Mouse (Mus musculus) liver, embryonic 15.5 days (tissue): ENCODE results near the gene Arsj. TPM values are rescaled to one million over a fixed set of nuclear protein-coding genes. Genes with fewer than 3 reads are reported as not detected.

Experiments
- ATAC-seq: fragments of 200-750 bp; cut with Nextera tagmentation; 2 replicates; pipeline ENCODE4 v1.8.0; 2017; ENCODE audit warnings: moderate number of reproducible peaks, mild to moderate bottlenecking, moderate library complexity; ENCODE audit not compliant: insufficient read depth
- H3K27ac ChIP-seq: fragments of 300-500 bp; sonication (generic); replicated peaks from 2 replicates; pipeline ENCODE4 v1.5.1; 2015; ENCODE audit warnings: mild to moderate bottlenecking, inconsistent platforms
- H3K27me3 ChIP-seq: fragments of 300-500 bp; sonication (generic); 2 replicates; pipeline ENCODE4 v1.6.1; 2015; ENCODE audit warnings: mild to moderate bottlenecking, inconsistent platforms
- H3K36me3 ChIP-seq: fragments of 300-500 bp; sonication (generic); replicated peaks from 2 replicates; pipeline ENCODE4 v1.6.1; 2015; ENCODE audit warnings: moderate library complexity, mild to moderate bottlenecking, inconsistent platforms
- H3K4me1 ChIP-seq: fragments of 300-500 bp; sonication (generic); replicated peaks from 2 replicates; pipeline ENCODE4 v1.6.1; 2015; ENCODE audit warnings: inconsistent platforms
- H3K4me2 ChIP-seq: fragments of 300-500 bp; sonication (generic); 2 replicates; pipeline ENCODE4 v1.6.1; 2015; ENCODE audit warnings: moderate library complexity, mild to moderate bottlenecking, inconsistent platforms
- H3K4me3 ChIP-seq: fragments of 300-500 bp; sonication (generic); replicated peaks from 2 replicates; pipeline ENCODE4 v1.5.1; 2015; ENCODE audit warnings: mild to moderate bottlenecking, inconsistent platforms
- H3K9ac ChIP-seq: fragments of 300-500 bp; sonication (generic); 2 replicates; pipeline ENCODE4 v1.6.1; 2015; ENCODE audit warnings: moderate library complexity, mild to moderate bottlenecking, inconsistent platforms
- H3K9me3 ChIP-seq: fragments of 300-500 bp; sonication (generic); replicated peaks from 2 replicates; pipeline ENCODE4 v1.6.1; 2016; ENCODE audit warnings: inconsistent platforms
- WGBS: fragments of 180-500 bp; shearing (Covaris S2); methylation state at CpG from one replicate; pipeline ENCODE4 v1.1.7; 2015; ENCODE audit warnings: mixed read lengths; ENCODE audit not compliant: insufficient replicate concordance; 5-methylcytosine and 5-hydroxymethylcytosine counted together
- polyA plus RNA-seq: library from polyadenylated mRNA; unstranded; fragments of >200 nt; fragmentation: Nextera tagmentation; extraction: Ambion mirVana; gene quantifications from 2 replicates; pipeline ENCODE4 v1.2.1, GENCODE M21; 2015

Arsj gene
- polyA plus RNA-seq, 1 experiment from 2014 or later, result 0.05 TPM

DNA sequence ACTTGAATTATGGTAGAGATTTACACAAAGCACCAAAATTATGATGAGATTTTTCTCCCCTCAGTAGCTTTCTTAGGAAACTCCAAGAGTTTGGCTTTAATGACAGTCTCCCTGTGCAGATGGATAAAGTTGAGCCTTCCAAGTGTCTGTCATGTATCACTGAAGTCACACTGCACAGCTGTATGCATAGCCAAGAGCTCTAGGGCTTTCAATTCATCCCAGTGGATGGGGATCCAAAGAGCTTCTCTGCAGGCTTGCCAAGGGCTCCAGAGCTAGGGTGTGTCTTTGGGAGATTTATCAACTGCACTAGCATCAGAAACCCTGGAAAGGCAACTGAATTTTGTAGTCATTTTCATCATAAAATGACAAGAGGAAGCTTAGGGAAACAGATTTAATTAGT, 7.1 kb downstream of the Arsj start:
- Histone ChIP-seq H3K9ac (no peak overlapping the region), H3K27ac (no peak overlapping the region), H3K9me3 (no peaks in the 10 kb centered on the region), H3K4me3 (no peak overlapping the region), H3K4me2 (no peak overlapping the region), H3K36me3 (no peaks in the 10 kb centered on the region), H3K27me3 (no peaks in the 10 kb centered on the region), H3K4me1 (no peaks in the 10 kb centered on the region)
- ATAC-seq, result no peak

DNA sequence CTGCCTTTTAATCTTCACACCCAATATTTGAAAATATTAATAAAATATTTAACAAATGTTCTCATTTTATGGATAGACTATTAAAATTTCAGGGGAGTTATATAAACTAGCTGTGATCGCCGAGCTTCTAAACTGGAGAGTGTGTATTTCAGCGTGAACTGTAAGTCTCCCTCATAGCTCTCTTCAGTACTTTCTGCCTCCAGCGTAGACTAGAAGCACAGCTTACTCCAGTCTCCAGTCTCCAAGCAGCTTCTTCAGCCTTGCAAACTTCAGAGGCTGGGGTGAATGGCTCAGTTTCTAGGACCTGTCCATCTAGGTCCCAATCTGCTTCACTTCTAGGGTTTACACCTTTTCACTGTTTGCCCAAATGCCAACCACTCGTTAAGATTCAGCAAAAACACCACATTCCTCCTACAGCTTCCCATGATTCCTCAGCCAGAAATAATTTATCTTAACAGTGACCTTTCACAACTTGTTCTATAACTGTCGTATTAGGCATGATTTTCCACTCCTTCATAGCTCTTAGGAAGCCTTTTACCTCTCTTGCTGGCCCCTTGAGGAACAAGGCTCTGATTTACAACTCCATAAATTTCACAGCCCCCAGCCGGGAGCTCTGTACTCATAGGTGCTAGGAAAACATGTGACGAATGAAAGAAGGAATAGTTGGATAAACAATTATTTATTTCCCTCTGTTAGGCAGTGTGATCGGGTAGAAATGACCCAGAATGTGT, 9.5 kb downstream of the Arsj start:
- ATAC-seq, result no peak
- no peak overlapping the region for H3K4me3 ChIP-seq
- no peaks in the 10 kb centered on the region for H3K27me3 ChIP-seq
- no peak overlapping the region for H3K27ac ChIP-seq
- H3K9ac ChIP-seq, result no peak overlapping the region
- H3K4me1 ChIP-seq, result no peaks in the 10 kb centered on the region
- WGBS, result 53% methylated on average over 9 of the region's 9 CpGs
- H3K36me3 ChIP-seq, result no peaks in the 10 kb centered on the region
- no peak overlapping the region for H3K4me2 ChIP-seq
- no peaks in the 10 kb centered on the region for H3K9me3 ChIP-seq

DNA sequence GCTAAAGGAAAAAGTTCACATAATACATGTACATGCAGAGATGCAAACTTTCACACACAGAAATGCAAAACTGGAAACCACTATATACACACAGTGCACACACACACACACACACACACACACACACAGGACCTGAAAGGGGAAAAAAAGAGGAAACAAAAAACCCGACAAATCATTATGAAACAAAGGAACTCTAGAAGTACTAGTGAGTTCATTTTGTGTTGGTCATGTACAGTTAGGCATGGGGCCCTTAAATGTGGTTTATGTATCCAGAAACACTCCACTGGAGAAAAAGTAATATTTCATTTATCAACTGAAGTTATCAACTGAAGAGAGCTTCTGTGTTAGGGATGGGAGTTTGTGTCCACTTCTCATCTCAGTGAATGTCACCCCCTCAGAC, 10.2 kb downstream of the Arsj start:
- Histone ChIP-seq H3K9ac (no peak overlapping the region), H3K4me1 (no peaks in the 10 kb centered on the region), H3K27ac (no peak overlapping the region), H3K4me2 (no peak overlapping the region), H3K27me3 (no peaks in the 10 kb centered on the region), H3K9me3 (no peaks in the 10 kb centered on the region), H3K4me3 (no peak overlapping the region), H3K36me3 (no peaks in the 10 kb centered on the region)
- no peak for ATAC-seq
- 20% methylated on average over 1 of the region's 1 CpGs for WGBS

DNA sequence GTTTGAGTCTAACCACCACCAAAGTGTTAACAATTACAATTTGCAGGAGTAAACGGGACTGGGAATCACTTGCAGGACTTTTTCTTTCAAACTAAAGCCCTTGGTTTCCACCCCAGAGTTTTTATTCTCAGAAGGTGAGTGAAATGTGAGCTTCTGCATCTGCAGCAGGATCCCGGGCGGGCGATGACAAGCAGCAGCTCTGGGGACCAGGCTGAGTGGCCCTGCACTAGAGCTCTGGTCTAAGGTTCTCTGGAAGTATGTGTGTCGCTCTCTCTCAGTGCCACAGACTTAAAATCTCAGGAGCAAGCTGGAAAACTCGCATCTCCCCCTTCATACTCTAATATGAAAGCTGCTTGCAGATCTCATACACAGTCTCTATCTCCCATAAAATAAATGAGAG, 15.8 kb downstream of the Arsj start:
- WGBS, result 60% methylated on average over 6 of the region's 6 CpGs
- Histone ChIP-seq H3K4me3 (no peak overlapping the region), H3K27me3 (no peaks in the 10 kb centered on the region), H3K36me3 (no peaks in the 10 kb centered on the region), H3K9ac (no peak overlapping the region), H3K27ac (no peak overlapping the region), H3K9me3 (no peaks in the 10 kb centered on the region), H3K4me2 (no peak overlapping the region), H3K4me1 (no peaks in the 10 kb centered on the region)
- no peak for ATAC-seq

DNA sequence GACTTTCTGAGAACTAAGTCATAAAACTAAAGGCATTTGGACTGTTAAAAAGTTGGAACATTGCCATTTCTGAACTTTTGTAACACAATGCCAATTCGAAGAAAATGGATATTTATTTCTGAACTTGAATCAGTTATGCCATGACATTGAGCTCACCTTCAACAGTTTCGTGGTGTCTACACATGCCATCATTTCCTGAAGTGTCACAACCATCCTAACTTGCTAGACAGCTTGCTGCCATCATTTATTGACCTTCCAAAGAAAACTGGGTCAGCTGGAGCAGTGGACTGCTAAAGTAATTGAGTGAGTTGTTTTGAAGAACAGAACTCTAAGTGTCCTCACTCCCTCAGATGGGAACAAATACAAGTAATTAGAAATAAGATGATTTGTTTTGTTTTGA, 16.2 kb downstream of the Arsj start:
- 41% methylated on average over 2 of the region's 2 CpGs for WGBS
- Histone ChIP-seq H3K4me2 (no peak overlapping the region), H3K9me3 (no peaks in the 10 kb centered on the region), H3K9ac (no peak overlapping the region), H3K36me3 (no peaks in the 10 kb centered on the region), H3K27ac (no peak overlapping the region), H3K27me3 (no peaks in the 10 kb centered on the region), H3K4me3 (no peak overlapping the region), H3K4me1 (no peaks in the 10 kb centered on the region)
- no peak for ATAC-seq

DNA sequence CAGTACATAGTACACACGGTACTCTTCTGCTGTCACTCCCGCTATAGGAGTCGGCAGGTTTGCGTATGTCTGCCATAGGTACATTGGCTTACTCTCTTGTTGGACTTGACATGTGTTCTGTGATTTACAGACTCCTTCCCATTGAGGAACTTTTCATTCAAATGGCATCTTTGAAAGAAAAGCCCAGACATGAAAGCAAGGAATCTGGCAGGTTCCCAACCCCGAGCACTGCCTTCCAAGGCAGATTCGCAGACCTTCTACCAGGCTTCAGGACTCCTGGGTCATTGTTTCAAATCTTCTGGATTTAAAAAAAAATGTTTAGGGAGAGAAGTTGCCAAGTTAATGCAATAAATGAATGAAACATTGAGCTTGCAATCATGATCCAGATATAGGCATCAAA, 19.8 kb downstream of the Arsj start:
- no peaks in the 10 kb centered on the region for H3K36me3 ChIP-seq
- 80% methylated on average over 6 of the region's 6 CpGs for WGBS

DNA sequence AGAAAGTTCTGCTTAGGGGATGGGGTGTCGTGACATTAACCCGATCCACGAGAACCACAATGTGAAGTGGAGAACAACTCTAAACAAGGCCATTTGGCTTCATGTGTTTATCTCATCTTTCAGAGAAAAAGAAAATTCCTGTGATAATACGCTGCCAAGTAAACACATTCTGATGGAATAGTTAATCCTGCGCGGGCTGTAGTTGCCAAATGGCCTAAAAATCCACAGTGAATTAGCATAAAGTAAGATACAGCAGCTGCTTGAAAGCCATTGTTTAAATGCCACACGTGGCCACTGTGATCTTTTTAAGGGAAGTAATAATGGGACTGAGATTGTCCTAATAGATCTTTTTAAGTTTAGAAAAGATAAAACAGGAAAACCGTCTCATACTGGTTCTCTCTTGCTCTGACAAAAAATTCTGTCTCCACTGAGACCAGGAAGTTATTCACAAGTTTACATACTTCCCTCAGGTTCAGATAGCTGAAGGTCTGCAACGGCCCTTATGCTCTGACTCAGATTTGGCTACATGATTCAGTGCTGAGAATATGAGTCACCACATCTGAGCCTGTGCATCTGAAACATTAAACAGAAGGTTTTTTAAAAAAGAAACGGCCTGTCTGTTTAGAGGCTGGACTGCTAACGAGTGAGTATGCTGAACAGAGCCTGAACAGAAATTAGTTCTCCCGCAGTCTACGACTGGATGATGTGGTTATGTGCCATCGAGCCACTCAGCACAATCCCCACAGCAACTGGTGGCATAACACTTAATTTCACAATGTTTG, 21.4 kb downstream of the Arsj start:
- no peak for ATAC-seq
- no peak overlapping the region for H3K27ac ChIP-seq
- no peaks in the 10 kb centered on the region for H3K36me3 ChIP-seq
- no peak overlapping the region for H3K9ac ChIP-seq
- 57% methylated on average over 14 of the region's 14 CpGs for WGBS
- H3K27me3 ChIP-seq, result no peaks in the 10 kb centered on the region
- no peaks in the 10 kb centered on the region for H3K4me1 ChIP-seq
- H3K4me3 ChIP-seq, result no peak overlapping the region
- no peaks in the 10 kb centered on the region for H3K9me3 ChIP-seq
- H3K4me2 ChIP-seq, result no peak overlapping the region

More for the DNA sequence above, 19.8 kb downstream of the Arsj start:
- Histone ChIP-seq H3K4me2 (no peak overlapping the region), H3K27me3 (no peaks in the 10 kb centered on the region), H3K4me3 (no peak overlapping the region), H3K9me3 (no peaks in the 10 kb centered on the region), H3K4me1 (no peaks in the 10 kb centered on the region), H3K9ac (no peak overlapping the region), H3K27ac (no peak overlapping the region)
- no peak for ATAC-seq

DNA sequence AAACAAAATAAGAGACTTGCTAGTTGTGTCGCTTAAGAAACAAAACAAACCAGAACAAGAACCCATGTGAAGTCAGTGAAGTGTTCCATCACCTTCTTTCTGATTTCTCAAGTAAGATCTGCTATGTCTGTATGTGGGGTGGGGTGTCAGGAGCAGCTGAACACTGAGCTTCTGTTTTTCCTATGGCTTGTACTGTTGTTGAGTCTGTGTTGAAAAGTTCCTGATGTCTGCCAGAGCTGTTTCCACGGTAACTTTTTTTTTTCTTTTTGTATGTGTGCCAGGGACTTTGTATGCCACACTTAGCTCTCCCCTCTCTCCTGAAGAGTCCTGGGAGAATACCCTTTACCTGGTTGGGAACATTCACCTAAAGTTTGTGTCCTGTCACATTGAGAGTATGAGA, 34.0 kb downstream of the Arsj start:
- Histone ChIP-seq H3K27me3 (no peaks in the 10 kb centered on the region), H3K9ac (no peak overlapping the region), H3K27ac (no peak overlapping the region), H3K4me1 (no peaks in the 10 kb centered on the region), H3K36me3 (no peaks in the 10 kb centered on the region), H3K4me3 (no peak overlapping the region), H3K9me3 (no peaks in the 10 kb centered on the region), H3K4me2 (no peak overlapping the region)
- no peak for ATAC-seq
- 69% methylated on average over 2 of the region's 2 CpGs for WGBS

DNA sequence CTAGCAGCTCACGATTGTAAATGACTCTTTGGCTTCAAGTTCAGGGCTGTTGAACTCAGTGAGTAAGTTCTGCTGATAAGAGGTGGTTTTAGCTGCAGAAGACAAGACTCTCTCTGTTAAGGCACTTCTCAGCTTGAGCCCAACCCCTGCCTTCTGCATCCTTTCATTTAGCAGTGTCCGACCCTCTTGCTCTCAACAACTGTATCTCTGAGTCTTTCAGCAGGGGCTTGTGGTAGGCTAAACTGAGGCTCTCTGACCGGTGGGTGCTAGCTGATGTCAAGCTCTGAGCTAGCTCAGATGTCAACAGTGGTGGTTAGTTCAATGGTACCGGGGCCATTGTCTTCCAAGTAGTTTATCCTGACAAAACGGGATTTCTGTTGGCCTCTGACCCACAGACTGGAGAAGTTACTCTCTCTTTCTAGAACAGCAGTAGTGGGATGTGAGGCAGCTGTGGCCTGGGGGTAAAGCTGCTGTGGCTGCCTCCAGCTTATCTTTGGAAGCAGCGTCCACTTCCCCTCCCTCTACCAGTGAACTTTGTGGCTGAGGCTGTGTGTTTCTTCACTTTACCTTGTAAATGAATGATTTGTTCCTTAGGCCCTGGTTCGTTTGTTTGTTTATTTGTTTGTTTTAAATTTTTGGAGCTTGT, 34.6 kb downstream of the Arsj start:
- no peak overlapping the region for H3K4me3 ChIP-seq
- no peak overlapping the region for H3K27ac ChIP-seq
- no peak overlapping the region for H3K9ac ChIP-seq
- H3K9me3 ChIP-seq, result no peaks in the 10 kb centered on the region
- WGBS, result 19% methylated on average over 7 of the region's 7 CpGs
- H3K4me1 ChIP-seq, result no peaks in the 10 kb centered on the region
- H3K36me3 ChIP-seq, result no peaks in the 10 kb centered on the region
- H3K27me3 ChIP-seq, result no peaks in the 10 kb centered on the region
- no peak overlapping the region for H3K4me2 ChIP-seq
- ATAC-seq, result no peak

DNA sequence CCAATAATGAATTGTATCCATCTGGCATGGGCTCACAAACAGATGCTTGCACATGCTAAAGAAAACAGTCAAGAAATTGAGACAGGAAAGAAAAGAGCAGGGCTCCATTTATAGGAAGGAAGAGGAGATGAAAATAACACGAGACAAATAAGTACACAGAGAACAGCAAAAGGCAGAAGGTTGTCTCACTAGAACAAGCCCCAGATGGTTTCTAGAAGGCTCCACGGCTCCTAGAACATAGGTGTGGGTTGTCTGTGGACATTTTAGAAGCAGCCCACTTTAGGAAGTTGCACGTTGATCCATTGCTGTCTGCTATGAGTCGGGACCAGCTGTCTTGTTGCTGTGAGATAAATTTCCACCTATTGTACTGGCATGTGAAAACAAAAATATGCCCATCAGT, 37.2 kb downstream of the Arsj start:
- Histone ChIP-seq H3K4me2 (no peak overlapping the region), H3K27ac (no peak overlapping the region), H3K4me3 (no peak overlapping the region), H3K4me1 (no peaks in the 10 kb centered on the region), H3K36me3 (no peaks in the 10 kb centered on the region), H3K27me3 (no peaks in the 10 kb centered on the region), H3K9ac (no peak overlapping the region), H3K9me3 (no peaks in the 10 kb centered on the region)
- 30% methylated on average over 4 of the region's 4 CpGs for WGBS
- no peak for ATAC-seq

DNA sequence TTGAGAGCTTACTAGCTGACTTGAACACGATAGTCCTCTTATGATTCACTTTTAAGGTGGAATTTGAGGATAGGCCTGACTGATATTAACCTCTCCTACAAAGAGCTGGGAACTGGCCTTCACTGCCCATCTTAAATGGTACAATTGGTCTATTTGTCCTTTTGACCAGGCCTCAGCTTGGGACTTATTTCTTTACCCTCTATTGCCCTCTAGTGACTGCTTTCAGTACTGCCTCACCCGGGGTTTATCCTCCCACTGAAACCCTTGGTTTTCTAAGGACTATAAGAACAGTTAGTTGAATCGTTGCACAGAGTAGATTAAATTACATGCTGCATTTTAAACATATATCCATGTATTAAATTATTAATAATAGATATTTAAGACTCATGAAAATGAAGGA, 39.4 kb downstream of the Arsj start:
- no peak overlapping the region for H3K9ac ChIP-seq
- 21% methylated on average over 3 of the region's 3 CpGs for whole genome bisulfite sequencing

More for the DNA sequence above, 39.4 kb downstream of the Arsj start:
- Histone ChIP-seq H3K27me3 (no peaks in the 10 kb centered on the region), H3K4me2 (no peak overlapping the region), H3K27ac (no peak overlapping the region), H3K4me3 (no peak overlapping the region), H3K9me3 (no peaks in the 10 kb centered on the region), H3K36me3 (no peaks in the 10 kb centered on the region), H3K4me1 (no peaks in the 10 kb centered on the region)
- no peak for ATAC-seq
